Mouse (Mus musculus): ENCODE results near the gene Ctso. TPM values are rescaled to one million over a fixed set of nuclear protein-coding genes. Genes with fewer than 3 reads are reported as not detected.

Ctso gene
- 100 to 1,000 TPM in 1 of 2 experiments, 10 to 100 TPM in 1; 75.8 to 100 TPM for total RNA-seq (2023)

DNA sequence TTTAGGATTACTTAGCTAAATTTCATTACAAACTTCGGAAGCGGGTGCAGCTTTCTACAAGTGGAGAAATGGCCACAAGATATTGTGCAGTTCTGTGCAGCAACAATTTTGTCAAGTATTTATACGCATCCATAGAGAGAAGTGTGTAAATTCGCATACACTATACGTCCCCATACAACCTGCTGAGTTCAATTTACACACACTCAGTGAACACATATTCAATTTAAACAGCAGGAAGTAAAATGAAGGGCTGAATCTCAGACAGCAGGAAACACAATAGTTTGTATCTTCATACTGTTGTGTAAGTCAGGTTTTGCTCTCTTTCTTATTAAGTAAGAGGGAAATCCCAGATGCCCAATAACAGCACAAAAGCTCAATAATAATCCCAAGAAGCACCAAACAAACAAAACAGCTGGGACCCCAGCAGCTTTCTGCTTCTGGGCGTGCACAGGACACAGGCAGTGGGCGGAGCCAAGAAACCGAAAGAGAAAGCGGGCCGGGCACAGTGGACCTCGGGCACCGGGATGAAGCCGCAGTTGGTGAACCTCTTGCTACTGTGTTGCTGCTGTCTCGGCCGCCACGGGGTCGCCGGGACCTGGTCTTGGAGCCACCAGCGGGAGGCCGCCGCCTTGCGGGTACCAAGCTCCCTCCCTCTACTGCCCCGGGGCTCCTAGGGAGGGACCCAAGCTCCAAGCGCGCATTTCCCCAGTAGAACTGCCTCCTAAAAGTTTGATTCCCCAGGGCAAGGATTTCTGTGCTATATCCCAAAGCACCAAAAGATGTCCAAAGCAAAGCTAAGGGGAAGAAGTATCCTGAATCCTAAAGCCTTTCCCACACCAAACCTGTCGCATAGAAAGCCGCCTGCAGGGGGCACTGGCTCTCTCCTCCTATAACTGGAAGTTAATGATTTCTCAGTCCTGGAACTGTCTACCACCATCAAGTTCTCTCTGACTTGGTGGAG is at the start of gene Ctso:
Gene Ctso, plus strand, starts transcription at position 461 of the 961 bp plus-strand sequence.

DNA sequence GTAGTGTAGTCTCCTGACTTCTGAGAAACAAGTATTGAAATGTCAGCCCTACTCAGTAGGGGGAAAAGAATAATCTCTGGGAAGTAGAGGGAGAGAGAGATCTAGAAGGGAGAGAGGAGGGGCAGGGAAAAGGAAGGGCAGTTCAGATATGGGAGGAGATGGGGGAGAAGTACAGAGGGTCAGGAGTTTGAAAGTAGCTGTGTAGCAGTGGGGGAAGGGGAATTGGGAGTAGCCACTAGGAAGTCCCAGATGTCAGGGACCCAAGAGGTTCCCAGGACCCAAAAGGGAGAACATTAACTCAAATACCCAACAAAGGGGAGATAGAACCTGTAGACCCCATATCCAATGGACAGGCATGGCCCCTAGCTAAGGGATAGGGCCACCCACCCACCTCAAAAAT is 43.7 kb downstream of the Ctso start, which contains the start of gene Tdo2:
Gene Tdo2, minus strand, starts transcription at position 101 of the 400 bp plus-strand sequence.

DNA sequence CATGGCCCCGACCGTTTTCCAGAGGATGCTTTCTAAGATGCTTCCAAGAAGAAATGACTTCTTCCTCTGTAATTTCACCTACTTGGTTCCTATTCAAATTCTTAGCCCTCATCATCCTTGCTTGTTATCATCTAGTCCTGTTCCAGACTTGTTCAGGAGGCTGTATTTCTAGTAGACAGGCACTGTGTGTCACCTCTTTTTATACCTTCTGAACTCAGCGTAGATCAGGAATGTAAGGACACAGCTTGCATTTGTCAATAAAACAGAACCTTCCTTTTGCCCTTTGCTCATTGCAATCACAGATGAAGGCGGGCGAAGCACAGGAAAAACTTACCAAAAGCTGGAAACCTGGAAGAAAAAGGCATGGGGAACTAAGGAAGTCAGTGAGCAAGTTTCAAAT is 49.6 kb downstream of the Ctso start, which contains the start of gene Asic5:
Gene Asic5, plus strand, starts transcription at position 301 of the 400 bp plus-strand sequence.

Other genes with a start within 250 kb of the Ctso start
- gene Tdo2, start 43.6 kb downstream of the Ctso start, total RNA-seq (2023) = not detected
- not detected for gene Asic5, start 49.7 kb downstream of the Ctso start, total RNA-seq (2023)
- gene Gucy1b1, start 142.1 kb downstream of the Ctso start, total RNA-seq (2023) = under 1 TPM in 1 of 2 experiments, not detected in 1; 0.89 TPM
- gene Gucy1a1, start 213.2 kb downstream of the Ctso start, total RNA-seq (2023) = under 1 TPM in 1 of 2 experiments, not detected in 1; 0.23 TPM

All from B cell, adult 67 days (primary cell).